Mouse (Mus musculus) ES-Bruce4 (cell line): Measurements from ENCODE around the gene Cenpb.

ENCODE experiments used
- CTCF ChIP-seq: IDR thresholded peaks from one replicate; pipeline ENCODE4 v1.8.1; 2011; ENCODE audit warnings: low read depth, low read length
- EP300 ChIP-seq: IDR thresholded peaks from 2 replicates; pipeline ENCODE4 v1.6.1; 2011; ENCODE audit warnings: low read depth, low read length; ENCODE audit not compliant: insufficient read depth
- POLR2A ChIP-seq: IDR thresholded peaks from one replicate; pipeline ENCODE4 v1.8.1; 2011; ENCODE audit warnings: low read length; ENCODE audit not compliant: insufficient read depth

GRCm38 (mm10) chr2:131128211-131128610 is 51.7 kb downstream of the Cenpb start:
- no peak for TF ChIP-seq CTCF
- TF ChIP-seq EP300: no peak
- TF ChIP-seq POLR2A: no peak
